Comparison of ENCODE assay signal across 9 mouse cellular contexts in the genomic region with DNA sequence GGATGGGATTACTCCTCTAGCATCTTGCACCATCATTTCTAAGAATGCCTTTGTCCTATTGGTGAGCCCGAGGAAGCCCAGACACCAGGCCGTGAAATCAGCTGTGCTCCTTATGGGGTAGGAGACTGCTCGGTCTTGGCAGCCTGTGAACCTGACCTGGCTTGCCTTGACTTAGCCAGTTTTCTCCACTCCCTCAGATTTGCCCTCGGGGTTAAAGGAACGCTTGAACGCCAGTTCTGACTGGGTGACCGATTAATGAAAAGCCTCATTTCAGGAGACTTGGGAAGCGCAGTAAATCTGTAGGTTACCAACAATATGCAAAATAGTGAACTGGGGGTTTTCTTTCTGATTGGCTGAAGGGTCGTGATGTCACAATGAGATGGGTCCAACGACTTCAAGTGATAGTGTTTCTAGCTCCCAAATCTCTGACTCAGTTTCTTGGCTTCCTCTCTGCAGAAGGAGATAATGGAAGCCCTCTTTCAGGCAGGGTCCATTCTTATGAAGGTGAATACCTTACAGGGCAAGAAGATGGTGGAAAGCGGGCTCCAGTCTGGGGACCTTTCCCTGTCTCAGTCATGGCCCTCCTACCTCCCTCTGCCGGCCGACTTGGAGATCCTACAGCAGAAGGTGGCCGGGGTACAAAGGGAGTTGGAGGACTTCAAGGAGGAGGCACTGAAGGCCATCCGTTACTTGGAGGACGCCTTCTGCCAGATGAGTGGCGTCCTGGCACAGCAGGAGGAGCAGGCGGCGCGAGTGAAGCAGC. TPM values are rescaled to one million over a fixed set of nuclear protein-coding genes. Genes with fewer than 3 reads are reported as not detected.
DNase-seq lines count a peak whose midpoint lies in the region; ATAC-seq and TF ChIP-seq lines count a peak whose summit lies in the region.
"Had no signal": no experiment of that assay in that cellular context is flagged by ENCODE, and none has a peak within 500 bp of the region (broad histone marks: within the 10 kb centered on the region; RNA-seq: fewer than 3 reads in every experiment).

TSS of gene Ccdc182 (plus strand) at position 428 of the 763 bp plus-strand sequence.

- H3K9me3 ChIP-seq in MEL (replicated peaks; ENCODE audit: insufficient read depth, low read length): no peaks in the 10 kb centered on the region
- no peaks in the 10 kb centered on the region for H3K9me3 ChIP-seq in hindbrain, postnatal 0 days (ENCODE audit: low read length)
- H3K9me3 ChIP-seq in liver, embryonic 14.5 days (ENCODE audit: control insufficient read depth, low read length): no peaks in the 10 kb centered on the region

- TF ChIP-seq EP300 in MEL (IDR thresholded peaks at IDR 0.05; ENCODE audit: low read depth in 1 of 2, low read length in 2 of 2): no peak
- no peak for TF ChIP-seq EP300 in liver, embryonic 14.5 days (IDR thresholded peaks at IDR 0.05; ENCODE audit: low read depth)

- H3K4me2 ChIP-seq in hindbrain, postnatal 0 days (ENCODE audit: low read depth, low read length): peak within 1 kb of the TSS; percentile 38
- peak within 1 kb of the TSS; percentile 31 for H3K4me2 ChIP-seq in liver, embryonic 14.5 days (ENCODE audit: low read depth)

- TF ChIP-seq CTCF in MEL (IDR thresholded peaks at IDR 0.05 in 2 of 3, conservative IDR thresholded peaks at IDR 0.05 in 1 of 3; ENCODE audit: control insufficient read depth in 1 of 3, insufficient read depth in 1 of 3, low read depth in 2 of 3, low read length in 3 of 3, poor library complexity in 1 of 3, severe bottlenecking in 1 of 3): no peak
- TF ChIP-seq CTCF in hindbrain, postnatal 0 days (IDR thresholded peaks at IDR 0.05; ENCODE audit: low read depth): peak; percentile 46
- TF ChIP-seq CTCF in liver, embryonic 14.5 days (IDR thresholded peaks at IDR 0.05; ENCODE audit: low read depth): no peak

- peak; percentile 26 for DNase-seq in CD4-positive, CD25-positive, alpha-beta regulatory T cell, adult 2 months (ENCODE audit: low read depth, low spot score)
- peak; percentile 36 for DNase-seq in MEL (ENCODE audit: low read depth, low spot score)
- DNase-seq in hindbrain, postnatal 0 days (ENCODE audit: low spot score): no peak
- DNase-seq in liver, embryonic 14.5 days (ENCODE audit: low read depth in 3 of 3, low spot score in 3 of 3): no peak
- DNase-seq in frontal cortex, postnatal 14 days (ENCODE audit: low spot score in 2 of 2): no peak
- DNase-seq in left cerebral cortex, adult 11 months (ENCODE audit: low spot score): no peak
- no peak for DNase-seq in layer of hippocampus, postnatal 10 days (ENCODE audit: low spot score in 2 of 2)
- DNase-seq: cerebellum, adult 9-10 months had no signal

- H3K9ac ChIP-seq in MEL (ENCODE audit: control insufficient read depth, low read depth, low read length, poor library complexity, severe bottlenecking): no peak within 1 kb of the TSS
- no peak within 1 kb of the TSS for H3K9ac ChIP-seq in hindbrain, postnatal 0 days (replicated peaks; ENCODE audit: low read length)
- no peak within 1 kb of the TSS for H3K9ac ChIP-seq in liver, embryonic 14.5 days (replicated peaks)

- no peak within 1 kb of the TSS for H3K27ac ChIP-seq in MEL (ENCODE audit: control insufficient read depth, low read depth, low read length)
- no peak within 1 kb of the TSS for H3K27ac ChIP-seq in hindbrain, postnatal 0 days
- H3K27ac ChIP-seq in liver, embryonic 14.5 days: no peak within 1 kb of the TSS

- no peak for ATAC-seq in CD4-positive, CD25-positive, alpha-beta regulatory T cell, adult 4 months
- no peak for ATAC-seq in hindbrain, postnatal 0 days
- no peak for ATAC-seq in liver, embryonic 14.5 days (ENCODE audit: insufficient read depth)

- no peaks in the 10 kb centered on the region for H3K36me3 ChIP-seq in MEL (ENCODE audit: control insufficient read depth in 1 of 2, insufficient read depth in 2 of 2, low read length in 2 of 2)
- H3K36me3 ChIP-seq in hindbrain, postnatal 0 days (ENCODE audit: insufficient read depth, low read length): no peaks in the 10 kb centered on the region
- H3K36me3 ChIP-seq in liver, embryonic 14.5 days (replicated peaks; ENCODE audit: control insufficient read depth, insufficient read depth, low read depth): no peaks in the 10 kb centered on the region

- TF ChIP-seq RAD21 in MEL (IDR thresholded peaks at IDR 0.05; ENCODE audit: low read depth, low read length): no peak

- 33% methylated on average over 20 of the region's 20 CpGs for WGBS in hindbrain, postnatal 0 days
- WGBS in liver, embryonic 14.5 days (ENCODE audit: insufficient replicate concordance): 36% methylated on average over 20 of the region's 20 CpGs

- no peak for TF ChIP-seq POLR2A in MEL (IDR thresholded peaks at IDR 0.05; ENCODE audit: control insufficient read depth in 1 of 2, insufficient read depth in 1 of 2, low read depth in 1 of 2, low read length in 2 of 2, poor library complexity in 1 of 2)

- no peak within 1 kb of the TSS for H3K4me3 ChIP-seq in MEL (ENCODE audit: control insufficient read depth in 1 of 2, insufficient read depth in 1 of 2, low read depth in 2 of 2, low read length in 2 of 2)
- H3K4me3 ChIP-seq in hindbrain, postnatal 0 days (ENCODE audit: low read length): peak within 1 kb of the TSS; percentile 12; the same call in 1 of the 2 replicates
- no peak within 1 kb of the TSS for H3K4me3 ChIP-seq in liver, embryonic 14.5 days (ENCODE audit: insufficient read depth in 1 of 2, low read depth in 2 of 2, low read length in 2 of 2)

- H3K79me2 ChIP-seq in MEL (ENCODE audit: control insufficient read depth, insufficient read depth, low read length, poor library complexity): no peaks in the 10 kb centered on the region

- no peaks in the 10 kb centered on the region for H3K4me1 ChIP-seq in MEL (ENCODE audit: control insufficient read depth in 1 of 2, insufficient read depth in 2 of 2, low read length in 2 of 2)
- peaks cover 8% of the 10 kb centered on the region; the same call in 1 of the 2 replicates for H3K4me1 ChIP-seq in hindbrain, postnatal 0 days (ENCODE audit: insufficient read depth, low read length)
- no peaks in the 10 kb centered on the region; a peak in 2 of 4 replicates for H3K4me1 ChIP-seq in liver, embryonic 14.5 days (replicated peaks; ENCODE audit: control insufficient read depth in 2 of 2, insufficient read depth in 2 of 2, low read length in 1 of 2)

- peaks cover 0 to 2% of the 10 kb centered on the region in 2 experiments; a peak in 3 of 4 replicates for H3K27me3 ChIP-seq in MEL (ENCODE audit: control insufficient read depth in 1 of 2, insufficient read depth in 2 of 2, low read length in 2 of 2)
- no peaks in the 10 kb centered on the region for H3K27me3 ChIP-seq in hindbrain, postnatal 0 days (ENCODE audit: insufficient read depth, low read length)
- peaks cover 14% of the 10 kb centered on the region for H3K27me3 ChIP-seq in liver, embryonic 14.5 days (ENCODE audit: control insufficient read depth, insufficient read depth, low read length)

TF ChIP-seq in MEL, 35 proteins besides CTCF, POLR2A, EP300 and RAD21:
- no peak for TF ChIP-seq CHD1 (IDR thresholded peaks at IDR 0.05; ENCODE audit: low read depth, low read length)
- TF ChIP-seq ETS1 (IDR thresholded peaks at IDR 0.05; ENCODE audit: low read depth, low read length): no peak
- TF ChIP-seq ELF1 (IDR thresholded peaks at IDR 0.05; ENCODE audit: low read depth, low read length): no peak
- TF ChIP-seq NRF1 (IDR thresholded peaks at IDR 0.05; ENCODE audit: insufficient read depth, low read depth, low read length, poor library complexity, severe bottlenecking): no peak
- no peak for TF ChIP-seq MAZ (IDR thresholded peaks at IDR 0.05; ENCODE audit: low read depth, low read length)
- TF ChIP-seq USF2 (IDR thresholded peaks at IDR 0.05; ENCODE audit: borderline replicate concordance in 1 of 2, insufficient read depth in 1 of 2, low read depth in 1 of 2, low read length in 2 of 2): no peak
- TF ChIP-seq MYC (IDR thresholded peaks at IDR 0.05; ENCODE audit: low read depth, low read length): no peak
- TF ChIP-seq KAT2A (conservative IDR thresholded peaks at IDR 0.05; ENCODE audit: low read depth, low read length): no peak
- TF ChIP-seq JUND (IDR thresholded peaks at IDR 0.05; ENCODE audit: low read depth, low read length): no peak
- TF ChIP-seq BHLHE40 (IDR thresholded peaks at IDR 0.05; ENCODE audit: borderline replicate concordance, low read depth, low read length): no peak
- TF ChIP-seq ZC3H11A (IDR thresholded peaks at IDR 0.05; ENCODE audit: low read depth, low read length): no peak
- no peak for TF ChIP-seq MAFK (IDR thresholded peaks at IDR 0.05; ENCODE audit: borderline replicate concordance, low read depth, low read length)
- TF ChIP-seq SMC3 (IDR thresholded peaks at IDR 0.05; ENCODE audit: low read depth, low read length): no peak
- no peak for TF ChIP-seq MAX (IDR thresholded peaks at IDR 0.05; ENCODE audit: low read length)
- TF ChIP-seq GATA1 (IDR thresholded peaks at IDR 0.05; ENCODE audit: low read depth, low read length): no peak

RNA-seq across cellular contexts. Expression of gene Ccdc182, which starts in this region (rescaled TPM):
- not detected for polyA plus RNA-seq in CD4-positive, CD25-positive, alpha-beta regulatory T cell, adult 4 months (2017; shearing (Covaris generic))
- total RNA-seq in MEL (2012; rRNA removed): not detected in 2 replicates
- polyA plus RNA-seq in MEL (2012; ENCODE audit: insufficient read depth in 1 of 2, insufficient read length in 2 of 2, low read depth in 1 of 2, low replicate concordance in 2 of 2, missing spikeins in 1 of 2): not detected
- total RNA-seq in hindbrain, postnatal 0 days (2014; rRNA removed): not detected in 2 replicates
- polyA plus RNA-seq in hindbrain, postnatal 0 days (2015; fragmentation: Nextera tagmentation; extraction: Ambion mirVana): 0.15 TPM in 1 of 2 replicates, not detected in the other
- polyA plus RNA-seq in liver, embryonic 14.5 days (2012; rRNA removed): 0.03 TPM in 1 of 2 replicates, not detected in the other
- polyA plus RNA-seq in liver, embryonic 14.5 days (2014; fragmentation: Nextera tagmentation; extraction: Ambion mirVana): not detected in 2 replicates
- not detected for total RNA-seq in layer of hippocampus, postnatal 10 days (2021)

Comparison
In these comparisons a context has a peak if more than half of its experiments do, and no peak if none do; other contexts are left out.
1. Peak in DNase-seq in MEL; RNA of the gene not detected or under 1 TPM.